Mouse (Mus musculus): ENCODE data around the gene Shroom4.

The Shroom4 gene

GRCm38 (mm10) chrX:6495456-6495855 lies 95.8 kb downstream of the Shroom4 start:
- no peak for DNase-seq (ENCODE audit: low spot score)

- DNase-seq (ENCODE audit: low spot score), result no peak
Measured at GRCm38 (mm10) chrX:6496374-6496773, 96.7 kb downstream of the Shroom4 start.

DNA sequence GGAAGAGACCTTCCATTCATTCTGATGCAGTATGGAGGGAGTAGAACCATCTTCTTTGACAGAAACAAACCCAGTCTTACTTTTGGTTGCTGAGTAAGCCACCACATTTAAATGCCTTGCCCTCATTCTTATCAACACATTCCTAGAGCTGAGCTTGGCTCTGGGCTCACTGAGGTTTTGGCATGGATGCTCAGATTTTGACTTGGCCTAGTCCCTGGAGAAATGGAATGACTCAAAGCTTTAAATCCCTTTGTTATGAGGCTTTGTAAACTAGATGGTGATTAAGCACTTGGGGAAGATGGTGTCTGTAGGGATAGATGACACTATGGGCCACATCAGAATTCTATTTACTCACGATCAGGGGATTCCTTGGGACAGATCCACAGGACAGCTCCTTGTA lies 102.2 kb downstream of the Shroom4 start:
- no peak for DNase-seq (ENCODE audit: low spot score)

DNA sequence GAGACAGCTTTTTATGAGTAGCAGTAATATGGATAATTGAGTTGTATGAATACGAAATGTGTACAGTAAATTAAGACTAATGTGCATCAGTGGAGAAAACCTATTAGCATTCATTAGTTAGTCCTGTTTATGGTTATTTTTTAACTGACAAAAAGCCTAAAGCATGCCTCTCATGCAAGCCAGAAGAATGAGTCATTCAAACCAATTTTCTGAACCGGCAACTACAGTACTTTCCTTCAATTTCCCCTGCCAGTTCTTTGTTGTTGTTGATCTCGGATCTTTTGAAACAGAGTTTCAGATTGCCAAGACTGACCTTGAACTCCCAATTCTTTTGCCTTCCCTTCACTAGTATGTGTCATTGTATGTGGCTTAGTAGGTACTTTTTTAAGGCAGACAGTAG lies 117.6 kb downstream of the Shroom4 start:
- DNase-seq (ENCODE audit: low spot score), result no peak

DNA sequence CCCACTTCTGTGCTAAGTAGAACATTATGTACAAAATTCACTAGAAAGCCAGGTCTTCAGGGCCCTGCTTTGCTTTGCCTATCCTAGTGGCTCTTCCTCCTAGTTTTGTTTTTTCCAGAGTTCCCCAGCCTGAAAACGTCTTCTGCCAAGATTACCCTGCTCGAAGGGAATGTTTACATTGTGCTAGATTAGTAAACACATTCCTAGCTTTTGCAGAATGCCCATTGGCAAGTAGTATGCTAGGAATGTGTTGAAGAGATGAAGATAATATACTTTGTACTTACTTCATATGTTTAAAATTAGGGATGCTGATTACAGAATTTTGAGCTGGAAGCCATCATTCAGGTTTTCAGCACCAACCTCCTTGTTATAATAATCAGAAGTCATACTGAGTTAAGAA lies 118.8 kb downstream of the Shroom4 start:
- no peak for DNase-seq (ENCODE audit: low spot score)

- peak; percentile 47 for DNase-seq (ENCODE audit: low spot score)
Measured at GRCm38 (mm10) chrX:6522935-6523334, 123.3 kb downstream of the Shroom4 start.

DNA sequence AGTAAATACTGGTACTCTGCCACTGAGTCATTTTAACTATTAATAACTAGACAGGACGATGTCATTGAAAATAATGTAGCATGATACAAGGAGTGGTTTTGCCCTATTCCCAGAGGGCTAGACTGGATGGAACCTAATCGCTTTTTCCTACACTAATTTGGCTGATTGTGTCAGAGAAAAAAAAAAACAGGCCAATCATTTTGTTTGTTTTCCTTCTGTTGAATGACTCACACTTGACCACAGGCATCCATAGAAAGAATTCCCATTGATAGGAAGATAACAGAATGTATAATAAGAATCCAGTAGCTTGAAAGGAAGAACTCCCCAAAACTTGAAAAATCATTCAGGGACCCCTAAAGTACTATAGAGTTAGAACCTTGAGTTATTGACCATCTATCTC lies 137.0 kb downstream of the Shroom4 start:
- no peak for DNase-seq (ENCODE audit: low spot score)

DNA sequence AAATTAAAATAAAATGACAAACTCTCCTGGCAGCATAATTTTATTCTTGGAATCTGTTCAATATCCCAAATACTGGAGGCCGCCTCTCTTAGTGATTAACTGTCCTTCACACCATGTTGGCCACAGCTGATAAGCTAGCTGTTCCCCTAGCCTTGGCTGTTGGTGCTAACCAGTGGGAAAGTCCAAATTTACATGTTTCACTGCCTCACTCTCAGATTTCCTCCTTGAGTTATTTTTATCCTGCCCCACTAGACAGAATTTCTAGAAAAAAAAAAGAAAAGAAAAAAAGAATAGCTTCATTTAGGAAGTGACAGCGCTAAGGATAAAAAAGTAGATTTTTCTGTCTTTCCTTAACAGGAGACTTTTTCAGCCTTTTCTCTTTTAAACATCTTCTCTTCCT lies 138.0 kb downstream of the Shroom4 start:
- no peak for DNase-seq (ENCODE audit: low spot score)

DNA sequence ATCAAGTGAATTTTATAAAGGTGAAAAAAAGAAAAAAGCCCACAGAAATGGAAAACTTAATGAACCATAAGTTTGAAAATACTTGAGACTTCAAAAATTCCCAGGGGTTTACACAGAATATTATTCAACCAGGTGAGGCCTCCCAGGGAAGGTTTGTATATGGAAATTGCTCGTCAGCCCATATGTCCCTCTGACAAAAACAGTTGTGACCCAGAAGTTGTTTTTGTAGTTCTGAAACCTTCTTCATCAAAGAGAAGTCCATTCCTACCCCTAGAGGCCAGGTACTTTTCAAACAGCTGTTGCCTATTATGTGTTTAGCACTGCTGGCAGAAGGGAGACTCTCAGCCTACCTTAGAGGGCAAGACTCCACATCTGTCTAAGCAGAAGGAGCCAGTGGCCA lies 165.4 kb downstream of the Shroom4 start:
- no peak for DNase-seq (ENCODE audit: low spot score)

GRCm38 (mm10) chrX:6574511-6574910 lies 174.9 kb downstream of the Shroom4 start:
- no peak for DNase-seq (ENCODE audit: low spot score)

- DNase-seq (ENCODE audit: low spot score), result no peak
Measured at GRCm38 (mm10) chrX:6577001-6577400, 177.3 kb downstream of the Shroom4 start.

- DNase-seq (ENCODE audit: low spot score), result no peak
Measured at GRCm38 (mm10) chrX:6580671-6581070, 181.0 kb downstream of the Shroom4 start.

DNA sequence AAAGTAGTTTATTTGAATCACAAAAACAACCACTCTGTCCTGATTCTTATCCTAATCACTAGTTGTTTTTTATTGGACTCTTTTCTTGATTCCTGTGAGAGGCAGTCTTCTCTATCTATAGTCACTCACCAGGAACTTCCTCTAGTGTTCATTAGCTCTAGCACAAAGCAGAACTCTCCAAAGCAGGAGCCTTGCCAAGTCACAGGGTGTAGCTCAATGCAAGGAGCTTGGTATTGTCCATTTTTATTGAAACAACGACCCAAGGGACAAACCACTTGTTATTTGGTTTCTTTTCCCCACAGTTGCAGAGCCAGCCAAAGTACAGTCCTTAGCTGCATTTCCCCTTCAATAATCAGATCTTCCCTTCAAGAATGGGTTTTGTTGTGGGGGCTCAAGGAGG lies 181.5 kb downstream of the Shroom4 start:
- DNase-seq (ENCODE audit: low spot score), result no peak

GRCm38 (mm10) chrX:6582646-6583045 lies 183.0 kb downstream of the Shroom4 start:
- no peak for DNase-seq (ENCODE audit: low spot score)

DNA sequence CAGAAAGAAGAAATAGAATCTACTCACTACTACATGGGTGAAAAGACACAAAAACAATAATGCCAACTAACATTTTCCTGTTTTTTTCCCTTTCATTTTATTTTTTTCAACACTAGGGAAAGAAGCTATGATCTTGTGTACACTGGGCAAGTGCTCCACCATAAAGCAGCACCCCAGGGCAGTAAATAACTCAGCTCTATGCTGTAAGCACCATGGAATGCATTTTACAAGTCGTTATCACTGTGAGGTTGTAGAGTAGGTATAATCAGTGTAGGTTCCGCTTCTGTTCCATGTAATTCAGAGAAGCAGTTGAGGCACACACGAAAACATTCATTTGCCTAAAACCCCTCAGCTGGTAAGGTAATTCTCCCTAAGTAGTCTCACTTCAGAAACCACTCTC lies 194.5 kb downstream of the Shroom4 start:
- no peak for DNase-seq (ENCODE audit: low spot score)

GRCm38 (mm10) chrX:6654024-6654423 lies 254.4 kb downstream of the Shroom4 start:
- peak; percentile 27 for DNase-seq (ENCODE audit: low spot score)

- DNase-seq (ENCODE audit: low spot score), result no peak
Measured at GRCm38 (mm10) chrX:6658820-6659324, 259.2 kb downstream of the Shroom4 start.

Data from embryo, embryonic 10 days (tissue).